Mouse (Mus musculus) heart, adult 2 months (tissue): ENCODE results near the gene Atp6v1g2.

Experiments
- CTCF ChIP-seq: fragments of 200-600 bp; IDR thresholded peaks from 2 replicates; pipeline ENCODE4 v1.8.1; 2022; ENCODE audit warnings: antibody characterized with exemption, mild to moderate bottlenecking, moderate library complexity
- EP300 ChIP-seq: fragments of 200-500 bp; IDR thresholded peaks from 2 replicates; pipeline ENCODE4 v1.6.1; 2011; ENCODE audit warnings: low read depth, low read length, control low read depth; ENCODE audit not compliant: insufficient read depth
- POLR2A ChIP-seq: fragments of 200-500 bp; IDR thresholded peaks from 2 replicates; pipeline ENCODE4 v1.6.1; 2011; ENCODE audit warnings: mild to moderate bottlenecking, low read depth, low read length, control low read depth; ENCODE audit not compliant: insufficient read depth

DNA sequence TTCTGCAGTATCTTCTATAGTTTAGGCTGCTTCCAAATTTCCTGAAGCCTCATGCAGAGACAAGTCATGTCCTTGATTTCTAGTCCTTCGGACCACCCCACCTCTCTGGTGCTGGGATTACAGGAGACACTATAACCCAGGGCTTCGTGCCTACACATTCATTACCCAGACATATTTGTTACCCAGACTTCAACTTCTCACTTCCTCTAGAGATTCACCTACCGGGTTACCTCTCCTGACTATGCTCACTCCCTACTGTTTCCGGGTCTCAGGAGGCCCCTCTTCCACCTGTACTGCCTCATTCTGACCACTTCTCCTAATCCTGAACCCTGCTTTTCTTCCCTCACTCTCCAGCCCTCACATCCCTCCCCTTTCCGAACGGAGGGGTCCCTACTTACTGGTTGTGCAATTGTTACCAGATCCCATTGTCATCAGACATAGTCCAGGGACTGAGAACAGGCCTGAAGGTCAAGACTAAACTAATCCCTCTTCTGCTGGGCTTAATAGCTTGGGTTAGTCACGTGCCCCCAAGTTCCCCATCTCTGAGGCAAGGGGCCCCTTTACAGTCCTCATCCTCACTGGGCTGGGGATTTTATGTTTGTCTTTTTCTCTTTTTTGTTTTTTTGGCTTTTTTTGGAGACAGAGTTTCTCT lies 45.4 kb upstream of the Atp6v1g2 start, which contains the start of gene Lst1:
- no peak for TF ChIP-seq CTCF
- TF ChIP-seq POLR2A = no peak
- no peak for TF ChIP-seq EP300
